ENCODE assay signal across 10 mouse cellular contexts in genomic region chr2:173608020-173608958, GRCm38 (mm10). TPM values are rescaled to one million over a fixed set of nuclear protein-coding genes. Genes with fewer than 3 reads are reported as not detected.
DNase-seq lines count a peak whose midpoint lies in the region; ATAC-seq lines count a peak whose summit lies in the region.
"Had no signal": no experiment of that assay in that cellular context is flagged by ENCODE, and none has a peak within 500 bp of the region (broad histone marks: within the 10 kb centered on the region; RNA-seq: fewer than 3 reads in every experiment).

No protein-coding gene starts in this region.

- no peaks in the 10 kb centered on the region for H3K27me3 ChIP-seq in embryonic facial prominence, embryonic 14.5 days (replicated peaks; ENCODE audit: control insufficient read depth, insufficient read depth, low read length)
- H3K27me3 ChIP-seq in embryonic facial prominence, embryonic 10.5 days (replicated peaks; ENCODE audit: low read depth, poor library complexity, severe bottlenecking): no peaks in the 10 kb centered on the region

- 0 out of 2 replicates have a peak, but pooled peaks cover 19% of the 10 kb centered on the region for H3K36me3 ChIP-seq in embryonic facial prominence, embryonic 14.5 days (ENCODE audit: control insufficient read depth, insufficient read depth, low read length)
- H3K36me3 ChIP-seq in embryonic facial prominence, embryonic 10.5 days (replicated peaks): peaks cover 35% of the 10 kb centered on the region; the same call in 1 of the 2 replicates

- no peak overlapping the region for H3K9ac ChIP-seq in embryonic facial prominence, embryonic 14.5 days (ENCODE audit: low read depth, low read length)

- peak overlapping the region; percentile 48; the same call in 1 of the 2 replicates for H3K27ac ChIP-seq in embryonic facial prominence, embryonic 14.5 days (replicated peaks; ENCODE audit: low read depth, low read length)
- H3K27ac ChIP-seq in embryonic facial prominence, embryonic 10.5 days (replicated peaks): no peak overlapping the region

- peaks cover 10% of the 10 kb centered on the region for H3K4me1 ChIP-seq in embryonic facial prominence, embryonic 14.5 days (ENCODE audit: control insufficient read depth, insufficient read depth, low read length)
- H3K4me1 ChIP-seq in embryonic facial prominence, embryonic 10.5 days: peaks cover 13% of the 10 kb centered on the region

- ATAC-seq in embryonic facial prominence, embryonic 14.5 days (ENCODE audit: low read depth): peak; percentile 73

- 78% methylated on average over 10 of the region's 10 CpGs for WGBS in embryonic facial prominence, embryonic 14.5 days
- WGBS in embryonic facial prominence, embryonic 10.5 days: 93% methylated on average over 10 of the region's 10 CpGs

- peak; percentile 81 for DNase-seq in embryonic facial prominence, embryonic 14.5 days (ENCODE audit: low spot score)
- no peak for DNase-seq in embryonic facial prominence, embryonic 10.5 days (ENCODE audit: low spot score)
- DNase-seq in MN1 (ENCODE audit: low spot score): peak; percentile 71
- peak; percentile 30 to 32 for DNase-seq in gastrocnemius, postnatal 36 days
- DNase-seq in lung, adult 18-20 months: peak; percentile 89 to 92
- no peak for DNase-seq in urinary bladder, postnatal 10 days (ENCODE audit: low spot score)
- DNase-seq in spleen, postnatal 10 days (ENCODE audit: low spot score in 2 of 2): no peak
- no peak for DNase-seq in T-cell, adult 2 months (ENCODE audit: low spot score)
- DNase-seq: B cell, adult 2 months had no signal

- H3K4me2 ChIP-seq in embryonic facial prominence, embryonic 14.5 days (ENCODE audit: low read depth, low read length): no peak overlapping the region

- no peaks in the 10 kb centered on the region for H3K9me3 ChIP-seq in embryonic facial prominence, embryonic 14.5 days (ENCODE audit: control insufficient read depth, low read length)
- no peaks in the 10 kb centered on the region for H3K9me3 ChIP-seq in embryonic facial prominence, embryonic 10.5 days

- H3K4me3 ChIP-seq in embryonic facial prominence, embryonic 14.5 days (ENCODE audit: low read depth, low read length): no peak overlapping the region
- H3K4me3 ChIP-seq in embryonic facial prominence, embryonic 10.5 days: no peak overlapping the region

- intact Hi-C loops in gastrocnemius, postnatal 36 days (cut with DNase I): no loop called here

RNA-seq across cellular contexts. Expression of gene Ankrd60, which starts 30.1 kb away (rescaled TPM):
- polyA plus RNA-seq in embryonic facial prominence, embryonic 14.5 days (2014; fragmentation: Nextera tagmentation; extraction: Ambion mirVana): not detected in 2 replicates
- not detected in 2 replicates for polyA plus RNA-seq in embryonic facial prominence, embryonic 10.5 days (2016; fragmentation: Nextera tagmentation; extraction: Ambion mirVana)
- total RNA-seq in gastrocnemius, postnatal 36 days (2021): not detected
- polyA plus RNA-seq: intestine, embryonic 14.5 days had no signal

RNA-seq across cellular contexts. Expression of gene Rab22a, which starts 51.3 kb away (rescaled TPM):
- polyA plus RNA-seq in embryonic facial prominence, embryonic 14.5 days (2014; fragmentation: Nextera tagmentation; extraction: Ambion mirVana): 47.5 and 50.8 TPM in 2 replicates
- 24.2 and 24.6 TPM in 2 replicates for polyA plus RNA-seq in embryonic facial prominence, embryonic 10.5 days (2016; fragmentation: Nextera tagmentation; extraction: Ambion mirVana)
- 10 to 100 TPM; 25.0 TPM for total RNA-seq in gastrocnemius, postnatal 36 days (2021)

Comparison
In these comparisons a context has a peak if more than half of its experiments do, and no peak if none do; other contexts are left out.
1. DNase-seq: peak in embryonic facial prominence, embryonic 14.5 days (single experiment), MN1 (single experiment), gastrocnemius, postnatal 36 days (2 of 2) and lung, adult 18-20 months (2 of 2); none in embryonic facial prominence, embryonic 10.5 days (single experiment), urinary bladder, postnatal 10 days (single experiment), spleen, postnatal 10 days (0 of 2) and T-cell, adult 2 months (single experiment).